Mouse (Mus musculus) limb, embryonic 14.5 days (tissue): ENCODE data around the gene Prr30. TPM values are rescaled to one million over a fixed set of nuclear protein-coding genes. Genes with fewer than 3 reads are reported as not detected.

Source experiments
- ATAC-seq: fragments of 200-750 bp; cut with Nextera tagmentation; 2 replicates; pipeline ENCODE4 v1.8.0; 2017; ENCODE audit warnings: low read depth, moderate number of reproducible peaks, moderate TSS enrichment; ENCODE audit not compliant: low FRiP score
- DNase-seq: peaks from one replicate; pipeline ENCODE4 v3.0.0-alpha.2; 2015; ENCODE audit warnings: low spot score
- H3K27ac ChIP-seq: fragments of 300-500 bp; sonication (generic); replicated peaks from 2 replicates; pipeline ENCODE4 v1.5.1; 2014; ENCODE audit warnings: low read depth, mild to moderate bottlenecking, low read length, moderate library complexity, mixed read lengths
- H3K27me3 ChIP-seq: fragments of 300-500 bp; sonication (generic); 2 replicates; pipeline ENCODE4 v1.6.1; 2014; ENCODE audit warnings: low read length, mixed read lengths; ENCODE audit not compliant: control insufficient read depth, insufficient read depth
- H3K36me3 ChIP-seq: fragments of 300-500 bp; sonication (generic); 2 replicates; pipeline ENCODE4 v1.6.1; 2014; ENCODE audit warnings: mild to moderate bottlenecking, low read length, moderate library complexity, mixed read lengths; ENCODE audit not compliant: control insufficient read depth, insufficient read depth
- H3K4me1 ChIP-seq: fragments of 300-500 bp; sonication (generic); 2 replicates; pipeline ENCODE4 v1.6.1; 2014; ENCODE audit warnings: antibody characterized with exemption, low read length, mixed read lengths; ENCODE audit not compliant: control insufficient read depth, insufficient read depth
- H3K4me2 ChIP-seq: fragments of 300-500 bp; sonication (generic); replicated peaks from 2 replicates; pipeline ENCODE4 v1.6.1; 2014; ENCODE audit warnings: low read depth, mild to moderate bottlenecking, low read length, moderate library complexity; ENCODE audit not compliant: severe bottlenecking
- H3K4me3 ChIP-seq: fragments of 300-500 bp; sonication (generic); replicated peaks from 2 replicates; pipeline ENCODE4 v1.5.1; 2014; ENCODE audit warnings: low read length
- H3K9ac ChIP-seq: fragments of 300-500 bp; sonication (generic); 2 replicates; pipeline ENCODE4 v1.6.1; 2014; ENCODE audit warnings: mild to moderate bottlenecking, low read depth, low read length, moderate library complexity; ENCODE audit not compliant: severe bottlenecking
- H3K9me3 ChIP-seq: fragments of 300-500 bp; sonication (generic); 2 replicates; pipeline ENCODE4 v1.6.1; 2016; ENCODE audit warnings: low read length; ENCODE audit not compliant: control insufficient read depth
- POLR2A ChIP-seq: fragments of 200-500 bp; IDR thresholded peaks from 2 replicates; pipeline ENCODE4 v1.8.0; 2012; ENCODE audit warnings: inconsistent platforms, mild to moderate bottlenecking, moderate library complexity, borderline replicate concordance; ENCODE audit not compliant: insufficient read depth, insufficient read length; ENCODE audit errors: extremely low read depth
- WGBS: fragments of 180-500 bp; shearing (Covaris S2); extraction: QIAGEN DNeasy Blood & Tissue Kit; methylation state at CpG from one replicate; pipeline ENCODE4 v1.1.7; 2014; 5-methylcytosine and 5-hydroxymethylcytosine counted together
- polyA plus RNA-seq, 2 experiments: library from polyadenylated mRNA; depleted of rRNA in 1 of 2; stranded (reverse) in 1 of 2; unstranded in 1 of 2; fragments of >200 nt; fragmentation: Nextera tagmentation in 1 of 2; extraction: Ambion mirVana in 1 of 2; gene quantifications; 2 replicates each; pipeline versions ENCODE4 v1.2.1 to v1.2.3; 2012 to 2014

Prr30 gene
- polyA plus RNA-seq, 2 experiments, result 0.04 TPM; not detected in 1

- no peaks in the 10 kb centered on the region for H3K27me3 ChIP-seq
- no peak overlapping the region for H3K4me3 ChIP-seq
- peak; percentile 23 for DNase-seq
- H3K9me3 ChIP-seq, result no peaks in the 10 kb centered on the region
- H3K4me2 ChIP-seq, result no peak overlapping the region
- TF ChIP-seq POLR2A, result no peak
- peak; percentile 63; the same call in 1 of the 2 replicates for ATAC-seq
- H3K27ac ChIP-seq, result no peak overlapping the region
- no peaks in the 10 kb centered on the region for H3K36me3 ChIP-seq
- 32% methylated on average over 8 of the region's 8 CpGs for WGBS
- no peaks in the 10 kb centered on the region for H3K4me1 ChIP-seq
- H3K9ac ChIP-seq, result no peak overlapping the region
These were observed 22.2 kb upstream of the Prr30 start for GRCm38 (mm10) chr14:101222319-101222718.

- Histone ChIP-seq H3K27ac (no peak overlapping the region), H3K36me3 (no peaks in the 10 kb centered on the region), H3K4me3 (no peak overlapping the region), H3K4me2 (no peak overlapping the region), H3K9ac (no peak overlapping the region), H3K9me3 (no peaks in the 10 kb centered on the region), H3K27me3 (no peaks in the 10 kb centered on the region), H3K4me1 (no peaks in the 10 kb centered on the region)
- no peak for TF ChIP-seq POLR2A
- no peak for ATAC-seq
- WGBS, result 87% methylated on average over 4 of the region's 4 CpGs
- no peak for DNase-seq
These were observed 27.9 kb downstream of the Prr30 start for GRCm38 (mm10) chr14:101172258-101172657.
